Mouse (Mus musculus) intestine, embryonic 16.5 days (tissue): ENCODE measurements around the gene Gm13212. TPM values are rescaled to one million over a fixed set of nuclear protein-coding genes. Genes with fewer than 3 reads are reported as not detected.
"Not testable (repeated sequence)": the region's sequence is repeated elsewhere in the genome, so short reads cannot be mapped to it uniquely, and the experiment has no call there.

ENCODE experiments used
- ATAC-seq: fragments of 200-750 bp; cut with Nextera tagmentation; 2 replicates; pipeline ENCODE4 v1.8.0; 2017; ENCODE audit warnings: moderate TSS enrichment, moderate library complexity
- H3K27ac ChIP-seq: fragments of 300-500 bp; sonication (generic); 2 replicates; pipeline ENCODE4 v1.5.1; 2014; ENCODE audit warnings: mild to moderate bottlenecking, low read length
- H3K27me3 ChIP-seq: fragments of 300-500 bp; sonication (generic); replicated peaks from 2 replicates; pipeline ENCODE4 v1.6.1; 2014; ENCODE audit warnings: low read length, control low read depth, mixed read lengths; ENCODE audit not compliant: control insufficient read depth, insufficient read depth
- H3K36me3 ChIP-seq: fragments of 300-500 bp; sonication (generic); 2 replicates; pipeline ENCODE4 v1.6.1; 2014; ENCODE audit warnings: low read length, control low read depth; ENCODE audit not compliant: control insufficient read depth, insufficient read depth
- H3K4me1 ChIP-seq: fragments of 300-500 bp; sonication (generic); 2 replicates; pipeline ENCODE4 v1.6.1; 2014; ENCODE audit warnings: low read length, control low read depth, mixed read lengths; ENCODE audit not compliant: control insufficient read depth, insufficient read depth
- H3K4me2 ChIP-seq: fragments of 300-500 bp; sonication (generic); 2 replicates; pipeline ENCODE4 v1.6.1; 2014; ENCODE audit warnings: low read depth, low read length, control low read depth
- H3K4me3 ChIP-seq: fragments of 300-500 bp; sonication (generic); 2 replicates; pipeline ENCODE4 v1.5.1; 2014; ENCODE audit warnings: mild to moderate bottlenecking, low read length
- H3K9ac ChIP-seq: fragments of 300-500 bp; sonication (generic); 2 replicates; pipeline ENCODE4 v1.6.1; 2014; ENCODE audit warnings: low read depth, low read length
- H3K9me3 ChIP-seq: fragments of 300-500 bp; sonication (generic); 2 replicates; pipeline ENCODE4 v1.6.1; 2016; ENCODE audit warnings: low read length, control low read depth; ENCODE audit not compliant: control insufficient read depth
- WGBS: fragments of 180-500 bp; shearing (Covaris S2); extraction: QIAGEN DNeasy Blood & Tissue Kit; methylation state at CpG from one replicate; pipeline ENCODE4 v1.1.7; 2014; 5-methylcytosine and 5-hydroxymethylcytosine counted together
- polyA plus RNA-seq: library from polyadenylated mRNA; unstranded; fragments of >200 nt; fragmentation: Nextera tagmentation; extraction: Ambion mirVana; gene quantifications from 2 replicates; pipeline ENCODE4 v1.2.1, GENCODE M21; 2015

Gm13212 gene
- polyA plus RNA-seq, 1 experiment from 2014 or later, result 2.1 TPM

DNA sequence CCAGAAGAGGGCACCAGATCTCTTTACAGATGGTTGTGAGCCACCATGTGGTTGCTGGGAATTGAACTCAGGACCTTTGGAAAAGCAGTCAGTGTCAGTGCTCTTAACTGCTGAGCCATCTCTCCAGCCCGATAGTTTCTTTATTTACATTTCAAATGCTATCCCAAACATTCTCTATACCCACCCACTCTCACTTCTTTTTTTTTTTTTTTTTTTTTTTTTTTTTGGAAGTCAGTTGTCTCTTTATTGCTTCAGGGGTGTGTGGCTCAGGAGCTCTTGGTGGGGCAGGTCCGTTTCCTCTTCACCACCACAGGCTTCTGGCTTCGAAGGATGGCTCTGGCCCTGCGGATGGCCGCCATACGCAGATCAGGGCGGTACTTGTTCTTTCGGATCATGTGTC is 8.3 kb upstream of the Gm13212 start:
- H3K4me3 ChIP-seq, H3K4me2 ChIP-seq, H3K27me3 ChIP-seq, H3K9ac ChIP-seq, H3K27ac ChIP-seq, H3K9me3 ChIP-seq, H3K36me3 ChIP-seq, ATAC-seq, H3K4me1 ChIP-seq: not testable (repeated sequence)
- 80% methylated on average over 8 of the region's 8 CpGs for WGBS

DNA sequence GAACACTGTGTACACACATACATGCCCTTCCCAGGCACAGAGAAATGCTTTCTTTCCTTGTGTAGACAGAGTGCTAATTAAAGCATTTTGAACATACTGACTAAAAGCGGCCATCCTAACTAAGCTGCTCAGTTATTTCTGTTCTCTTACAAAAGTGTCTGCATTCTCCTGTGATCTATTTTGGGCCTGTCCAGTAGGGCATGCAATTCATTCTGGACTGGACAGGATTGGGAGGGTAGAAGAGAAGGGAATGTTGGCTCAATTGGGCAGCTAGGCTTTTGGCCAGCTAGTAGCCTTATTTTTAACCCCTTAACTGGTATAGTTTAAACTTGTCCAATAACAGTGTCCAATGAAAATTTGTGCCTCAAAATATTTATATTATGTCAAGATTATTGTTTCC is 4.6 kb upstream of the Gm13212 start:
- H3K36me3 ChIP-seq, H3K27me3 ChIP-seq, H3K4me2 ChIP-seq, H3K9me3 ChIP-seq, ATAC-seq, H3K27ac ChIP-seq, H3K4me3 ChIP-seq, H3K4me1 ChIP-seq, H3K9ac ChIP-seq: not testable (repeated sequence)
- 87% methylated on average over 1 of the region's 1 CpGs for WGBS

DNA sequence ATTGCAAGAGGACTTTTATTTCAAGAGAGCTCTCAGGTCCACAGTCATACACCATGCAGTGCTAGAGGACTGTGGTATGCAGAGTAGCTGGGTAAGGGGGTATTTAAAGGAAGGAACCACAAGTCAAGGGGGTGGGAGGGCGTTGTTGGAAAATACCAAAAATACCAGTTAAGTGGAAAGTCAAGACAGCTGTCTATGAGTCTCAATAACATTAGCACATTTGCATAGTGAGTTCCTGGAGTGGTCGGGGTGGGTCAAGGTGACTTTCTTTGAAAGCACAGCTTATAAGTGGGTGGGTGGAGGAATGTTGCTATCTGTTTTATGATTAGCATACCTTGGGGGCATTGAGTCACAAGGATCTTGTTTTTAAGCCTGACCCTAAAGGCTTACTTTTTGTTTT is 1.1 kb downstream of the Gm13212 start:
- H3K4me1 ChIP-seq, H3K9me3 ChIP-seq, H3K27ac ChIP-seq, H3K4me3 ChIP-seq, H3K27me3 ChIP-seq, H3K9ac ChIP-seq, H3K36me3 ChIP-seq, H3K4me2 ChIP-seq, ATAC-seq: not testable (repeated sequence)
- WGBS, result 82% methylated on average over 2 of the region's 2 CpGs

GRCm38 (mm10) chr4:145594183-145594582 is 9.2 kb downstream of the Gm13212 start:
- not testable (repeated sequence) for ATAC-seq

GRCm38 (mm10) chr4:145594798-145595197 is 9.8 kb downstream of the Gm13212 start:
- H3K9ac ChIP-seq, H3K4me3 ChIP-seq, H3K27me3 ChIP-seq, H3K9me3 ChIP-seq, ATAC-seq, H3K4me2 ChIP-seq, H3K4me1 ChIP-seq, H3K27ac ChIP-seq, H3K36me3 ChIP-seq: not testable (repeated sequence)
- WGBS, result 94% methylated on average over 3 of the region's 4 CpGs

More at GRCm38 (mm10) chr4:145594183-145594582, 9.2 kb downstream of the Gm13212 start:
- H3K9ac ChIP-seq, H3K36me3 ChIP-seq, H3K4me3 ChIP-seq, H3K4me1 ChIP-seq, H3K4me2 ChIP-seq, H3K27ac ChIP-seq, H3K27me3 ChIP-seq, H3K9me3 ChIP-seq: not testable (repeated sequence)
- 95% methylated on average over 1 of the region's 1 CpGs for WGBS

- 26% methylated on average over 79 of the region's 83 CpGs for WGBS
- H3K4me1 ChIP-seq, H3K27ac ChIP-seq, ATAC-seq, H3K4me3 ChIP-seq, H3K9ac ChIP-seq, H3K9me3 ChIP-seq, H3K36me3 ChIP-seq, H3K27me3 ChIP-seq: not testable (repeated sequence)
- H3K4me2 ChIP-seq, result peak overlapping the region; percentile 25; the same call in 1 of the 2 replicates
Measured at GRCm38 (mm10) chr4:145640416-145641185, 55.6 kb downstream of the Gm13212 start.

- WGBS, result 85% methylated on average over 3 of the region's 3 CpGs
- not testable (repeated sequence) for H3K27me3 ChIP-seq, H3K4me3 ChIP-seq, H3K36me3 ChIP-seq, H3K27ac ChIP-seq, H3K9ac ChIP-seq, H3K4me1 ChIP-seq, H3K4me2 ChIP-seq, ATAC-seq, H3K9me3 ChIP-seq
Measured at GRCm38 (mm10) chr4:145670385-145670784, 85.4 kb downstream of the Gm13212 start, which contains the start of gene Zfp980. Gene Zfp980 (plus strand): TSS chr4:145670685.

GRCm38 (mm10) chr4:145674286-145674780 is 89.4 kb downstream of the Gm13212 start:
- not testable (repeated sequence) for H3K9me3 ChIP-seq, H3K9ac ChIP-seq, H3K27ac ChIP-seq, H3K36me3 ChIP-seq, H3K27me3 ChIP-seq, H3K4me3 ChIP-seq, H3K4me2 ChIP-seq, ATAC-seq, H3K4me1 ChIP-seq
- 68% methylated on average over 2 of the region's 2 CpGs for WGBS
